Mouse (Mus musculus) heart, embryonic 12.5 days (tissue): ENCODE measurements around the gene Pirt. TPM values are rescaled to one million over a fixed set of nuclear protein-coding genes. Genes with fewer than 3 reads are reported as not detected.

Experiments
- polyA plus RNA-seq: library from polyadenylated mRNA; unstranded; fragments of >200 nt; fragmentation: Nextera tagmentation; extraction: Ambion mirVana; gene quantifications from 2 replicates; pipeline ENCODE4 v1.2.1, GENCODE M21; 2016

Pirt gene
- polyA plus RNA-seq, 1 experiment from 2014 or later = 14.4 TPM

Other genes with a start within 250 kb of the Pirt start
- gene Tmem238l, start 44.7 kb downstream of the Pirt start, polyA plus RNA-seq = 0.28 TPM in 1 of 2 replicates, not detected in the other
- 1.3 TPM in 2 replicates for gene Tmem220, start 113.2 kb downstream of the Pirt start, polyA plus RNA-seq
- 20.1 and 21.2 TPM in 2 replicates for gene Adprm, start 140.6 kb downstream of the Pirt start, polyA plus RNA-seq
- gene Sco1, start 140.7 kb downstream of the Pirt start, polyA plus RNA-seq = 24.3 and 25.8 TPM in 2 replicates
- gene Myh3, start 166.3 kb downstream of the Pirt start, polyA plus RNA-seq = 0.47 and 0.55 TPM in 2 replicates